Mouse (Mus musculus) G1E (cell line): Measurements from ENCODE around the gene Wdr72. TPM values are rescaled to one million over a fixed set of nuclear protein-coding genes. Genes with fewer than 3 reads are reported as not detected.

Experiments used
- ATAC-seq: 2 replicates; pipeline ENCODE4 v1.8.0; 2016; ENCODE audit warnings: mild to moderate bottlenecking; ENCODE audit not compliant: insufficient number of reproducible peaks, poor library complexity, low FRiP score, severe bottlenecking; ENCODE audit errors: extremely low read depth
- DNase-seq: peaks from one replicate; pipeline ENCODE4 v3.0.0; 2012; ENCODE audit warnings: low spot score
- H3K27me3 ChIP-seq: 2 replicates; pipeline ENCODE4 v1.6.1; 2012; ENCODE audit warnings: mild to moderate bottlenecking, low read length, inconsistent platforms; ENCODE audit not compliant: insufficient read depth
- H3K36me3 ChIP-seq: replicated peaks from 2 replicates; pipeline ENCODE3; 2012; ENCODE audit warnings: mild to moderate bottlenecking, inconsistent platforms
- H3K4me1 ChIP-seq: 2 replicates; pipeline ENCODE4 v1.6.1; 2012; ENCODE audit warnings: low read depth, low read length, inconsistent platforms, mixed read lengths; ENCODE audit not compliant: insufficient read depth
- H3K4me3 ChIP-seq: 2 replicates; pipeline ENCODE4 v1.5.1; 2012; ENCODE audit warnings: low read depth, mild to moderate bottlenecking, inconsistent platforms, low read length, moderate library complexity, mixed read lengths
- H3K9me3 ChIP-seq: replicated peaks from 2 replicates; pipeline ENCODE4 v1.6.1; 2012; ENCODE audit warnings: inconsistent platforms
- CTCF ChIP-seq: IDR thresholded peaks from 2 replicates; pipeline ENCODE4 v1.5.1; 2012; ENCODE audit warnings: low read depth, low read length, inconsistent platforms, mixed read lengths
- GATA1 ChIP-seq: IDR thresholded peaks from 2 replicates; pipeline ENCODE4 v1.6.1; 2012; ENCODE audit warnings: borderline replicate concordance, low read length, inconsistent platforms, mixed read lengths
- GATA2 ChIP-seq: IDR thresholded peaks from 2 replicates; pipeline ENCODE4 v1.6.1; 2012; ENCODE audit warnings: low read depth, low read length, inconsistent platforms, borderline replicate concordance
- POLR2AphosphoS5 ChIP-seq: IDR thresholded peaks from 2 replicates; pipeline ENCODE4 v1.6.1; 2012; ENCODE audit warnings: low read depth, low read length, inconsistent platforms; ENCODE audit not compliant: insufficient replicate concordance
- TAL1 ChIP-seq: conservative IDR thresholded peaks from 2 replicates; pipeline ENCODE4 v1.6.1; 2012; ENCODE audit warnings: low read depth, low read length, inconsistent platforms, mixed read lengths
- polyA plus RNA-seq: library from polyadenylated mRNA; stranded (reverse); fragments of >175 nt; gene quantifications from 2 replicates; pipeline ENCODE4 v1.2.3, GENCODE M21; 2012
- total RNA-seq, 2 experiments: library from RNA; stranded (forward) in 1 of 2; stranded (reverse) in 1 of 2; fragments of 200-1000 nt in 1 of 2; fragments of >200 nt in 1 of 2; fragmentation: Nextera tagmentation in 1 of 2; gene quantifications; 2 replicates each; pipeline ENCODE4 v1.2.3; 2014 to 2017

The Wdr72 gene
- total and polyA plus RNA-seq, 3 experiments, result under 0.01 TPM; not detected in 2

DNA sequence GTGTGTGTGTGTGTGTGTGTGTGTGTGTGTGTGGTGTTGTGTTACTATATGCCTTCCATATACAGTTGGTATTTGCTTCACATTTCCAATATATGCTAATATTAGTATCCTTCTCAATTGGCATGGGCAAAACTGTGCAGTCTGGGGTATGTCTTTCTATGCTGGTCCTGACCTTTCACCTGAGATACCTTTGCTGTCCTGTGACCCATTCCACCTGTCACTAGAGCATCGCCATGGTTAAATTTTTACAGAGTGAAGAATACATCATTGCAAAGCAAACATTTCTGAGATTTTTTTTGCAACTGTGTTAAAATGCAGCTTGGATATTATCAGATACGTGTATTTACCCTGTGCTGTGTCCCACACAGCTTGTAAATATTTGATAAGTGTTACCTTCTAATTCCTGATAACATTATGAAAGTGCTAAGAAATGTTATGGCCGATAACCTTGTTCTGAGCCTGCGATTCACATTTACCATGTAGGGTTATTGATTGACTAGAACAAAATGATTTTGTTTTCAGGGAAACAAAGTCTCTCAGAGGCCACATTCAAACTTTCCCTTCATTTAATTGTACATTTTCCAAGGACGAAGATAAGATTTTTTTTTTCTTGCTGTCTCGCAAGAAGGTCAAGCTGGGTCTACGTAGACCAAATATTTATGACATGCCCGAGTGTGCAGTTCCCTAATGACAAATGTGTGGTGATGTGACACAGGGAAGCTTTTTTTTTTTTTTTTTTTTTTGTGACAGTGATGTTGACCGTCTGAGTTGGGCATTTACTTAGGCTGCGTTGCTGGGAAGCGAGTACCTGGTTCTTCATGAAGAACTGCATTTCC lies 214.2 kb downstream of the Wdr72 start:
- no peak for ATAC-seq
- peaks cover 6% of the 10 kb centered on the region; the same call in 1 of the 2 replicates for H3K9me3 ChIP-seq
- TF ChIP-seq POLR2AphosphoS5, result no peak
- TF ChIP-seq CTCF, result no peak
- TF ChIP-seq TAL1, result no peak
- no peak for TF ChIP-seq GATA2
- no peak for TF ChIP-seq GATA1
- no peaks in the 10 kb centered on the region for H3K27me3 ChIP-seq
- H3K4me1 ChIP-seq, result no peaks in the 10 kb centered on the region
- no peaks in the 10 kb centered on the region for H3K36me3 ChIP-seq
- no peak overlapping the region for H3K4me3 ChIP-seq
- no peak for DNase-seq

DNA sequence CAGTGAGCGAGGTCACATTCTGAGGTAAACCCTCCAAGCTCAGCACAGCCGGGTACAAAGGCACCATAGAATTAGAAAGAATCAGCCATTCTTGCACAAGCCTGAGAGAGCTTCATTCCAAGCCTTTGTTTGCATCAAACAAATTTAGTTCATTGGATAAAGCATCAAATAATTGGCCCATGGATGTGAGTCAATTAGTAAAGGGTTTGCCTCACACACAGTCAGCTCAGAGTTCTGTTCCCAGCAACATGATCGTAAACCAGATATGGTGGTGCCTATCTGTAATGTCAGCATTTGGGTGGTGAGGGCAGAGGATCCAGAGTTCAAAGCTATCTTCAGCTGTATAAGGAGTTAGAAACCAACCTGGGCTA lies 214.8 kb downstream of the Wdr72 start:
- H3K36me3 ChIP-seq, result no peaks in the 10 kb centered on the region
- no peak overlapping the region for H3K4me3 ChIP-seq
- H3K27me3 ChIP-seq, result no peaks in the 10 kb centered on the region
- H3K9me3 ChIP-seq, result peaks cover 5% of the 10 kb centered on the region; the same call in 1 of the 2 replicates
- ATAC-seq (no peak), DNase-seq (no peak)
- H3K4me1 ChIP-seq, result no peaks in the 10 kb centered on the region
- TF ChIP-seq TAL1, result no peak
- TF ChIP-seq GATA2, result no peak
- TF ChIP-seq CTCF, result no peak
- no peak for TF ChIP-seq POLR2AphosphoS5
- TF ChIP-seq GATA1, result no peak

DNA sequence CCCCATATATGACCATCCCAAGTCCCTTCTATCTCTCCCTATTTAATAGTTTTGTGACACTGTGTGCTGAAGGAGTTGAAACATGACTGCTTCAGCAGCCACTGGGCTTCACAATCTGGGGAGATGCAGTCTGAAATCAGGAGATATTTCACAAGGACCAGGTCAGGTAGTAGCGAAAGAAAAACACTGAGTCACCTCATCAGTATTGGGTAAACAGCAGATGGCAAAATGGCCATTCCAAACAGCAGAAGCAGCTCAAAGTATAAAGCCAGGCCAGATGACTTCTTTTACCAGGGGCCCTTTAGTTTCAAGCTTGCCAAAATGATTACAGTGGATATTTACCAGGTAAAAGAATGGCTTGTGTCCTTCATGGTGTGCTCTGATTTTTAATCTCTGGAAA lies 215.8 kb downstream of the Wdr72 start:
- TF ChIP-seq GATA2 (no peak), GATA1 (no peak), POLR2AphosphoS5 (no peak), TAL1 (no peak), CTCF (no peak)
- Histone ChIP-seq H3K4me3 (no peak overlapping the region), H3K36me3 (no peaks in the 10 kb centered on the region), H3K4me1 (no peaks in the 10 kb centered on the region), H3K27me3 (no peaks in the 10 kb centered on the region), H3K9me3 (peaks cover 7% of the 10 kb centered on the region; the same call in 1 of the 2 replicates)
- no peak for ATAC-seq
- DNase-seq, result no peak

DNA sequence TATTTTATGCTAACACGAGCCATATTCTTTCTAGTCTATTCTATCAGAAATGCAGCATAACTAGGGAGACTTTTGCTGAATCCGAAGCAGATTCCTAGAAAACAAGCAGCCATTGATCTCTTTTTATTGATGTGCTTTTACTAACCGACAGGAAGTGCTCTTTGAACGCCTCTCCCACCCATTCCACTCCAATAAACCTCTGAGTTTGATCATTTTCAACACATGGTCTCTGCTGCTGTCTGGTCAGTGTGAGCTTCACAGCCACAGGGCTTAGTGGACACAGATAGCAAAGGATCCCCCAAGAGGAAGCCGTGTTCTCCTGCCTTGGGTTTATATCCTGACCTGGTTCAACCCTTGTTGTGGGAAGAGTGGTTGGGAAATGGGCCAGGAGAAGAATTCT lies 218.7 kb downstream of the Wdr72 start:
- TF ChIP-seq GATA2, result no peak
- no peak for TF ChIP-seq POLR2AphosphoS5
- DNase-seq (no peak), ATAC-seq (no peak)
- Histone ChIP-seq H3K27me3 (no peaks in the 10 kb centered on the region), H3K9me3 (peaks cover 11% of the 10 kb centered on the region), H3K4me1 (no peaks in the 10 kb centered on the region), H3K36me3 (no peaks in the 10 kb centered on the region), H3K4me3 (no peak overlapping the region)

DNA sequence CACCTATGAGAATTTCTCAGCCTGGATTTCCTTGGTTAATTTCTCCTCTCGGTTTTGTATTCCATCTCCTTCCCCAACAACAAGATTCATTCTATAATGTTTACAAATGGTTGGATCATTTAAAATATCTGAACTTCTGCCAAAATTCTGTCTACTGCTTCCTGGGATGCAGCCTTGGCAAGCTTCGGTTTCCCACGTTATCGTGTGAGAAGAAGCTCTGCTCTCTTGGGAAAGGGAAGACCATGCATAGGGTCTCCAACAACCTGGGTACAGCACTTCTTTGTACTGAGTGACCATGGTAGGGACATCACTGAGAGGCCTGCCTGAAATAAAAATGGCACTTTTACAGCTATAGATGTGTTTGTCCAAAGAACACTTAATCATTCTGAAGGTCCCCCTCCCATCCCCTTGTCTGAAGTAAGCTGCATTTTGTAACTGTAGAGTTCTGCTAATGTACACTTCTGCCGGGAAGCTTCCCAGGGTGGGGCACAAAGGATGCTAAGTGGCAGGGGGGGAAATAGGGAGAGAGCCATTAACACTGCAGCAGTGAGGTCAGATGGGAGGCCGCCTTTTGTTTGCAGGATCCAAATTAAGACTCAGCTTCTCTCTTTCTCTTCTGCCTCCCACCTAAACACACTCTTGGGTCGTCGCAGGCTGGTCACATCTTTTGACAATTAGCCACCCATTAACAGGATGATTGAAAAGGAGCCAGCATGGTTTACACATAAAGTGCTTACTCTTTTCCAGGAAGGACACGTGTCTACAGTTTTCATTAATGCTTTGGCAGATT lies 220.7 kb downstream of the Wdr72 start:
- Histone ChIP-seq H3K36me3 (no peaks in the 10 kb centered on the region), H3K4me3 (no peak overlapping the region), H3K27me3 (no peaks in the 10 kb centered on the region), H3K4me1 (no peaks in the 10 kb centered on the region), H3K9me3 (peaks cover 18% of the 10 kb centered on the region)
- DNase-seq (no peak), ATAC-seq (no peak)
- TF ChIP-seq GATA1 (no peak), TAL1 (no peak), POLR2AphosphoS5 (no peak), GATA2 (no peak), CTCF (no peak)

DNA sequence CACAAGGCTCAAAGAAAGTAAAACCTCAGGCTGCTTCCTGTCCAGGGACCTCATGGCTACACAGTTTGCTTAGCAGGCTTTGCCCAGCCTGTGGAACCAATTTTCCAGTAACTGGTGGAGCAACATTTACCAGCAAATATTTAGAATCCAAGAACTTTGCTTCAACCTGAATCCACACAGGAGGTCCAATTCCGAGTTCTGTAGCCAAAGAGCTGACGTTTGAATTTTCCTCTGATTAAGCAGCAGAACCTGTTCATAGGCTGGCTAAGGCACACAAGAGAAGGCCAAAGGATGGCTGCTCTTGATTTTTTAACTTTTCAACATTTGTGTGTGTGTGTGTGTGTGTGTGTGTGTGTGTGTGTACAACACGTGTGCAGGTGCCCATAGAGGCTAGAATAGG lies 222.2 kb downstream of the Wdr72 start:
- H3K27me3 ChIP-seq, result no peaks in the 10 kb centered on the region
- peaks cover 17% of the 10 kb centered on the region for H3K9me3 ChIP-seq
- no peak for TF ChIP-seq GATA1
- TF ChIP-seq CTCF, result no peak
- TF ChIP-seq POLR2AphosphoS5, result no peak
- TF ChIP-seq TAL1, result no peak
- TF ChIP-seq GATA2, result no peak
- ATAC-seq (no peak), DNase-seq (no peak)
- no peaks in the 10 kb centered on the region for H3K4me1 ChIP-seq
- no peak overlapping the region for H3K4me3 ChIP-seq
- no peaks in the 10 kb centered on the region for H3K36me3 ChIP-seq

Other genes with a start within 250 kb of the Wdr72 start
- gene Unc13c, start 141.4 kb upstream of the Wdr72 start, total RNA-seq (2014; fragmentation: Nextera tagmentation), result not detected in 2 replicates
- 0.05 and 0.06 TPM in 2 replicates for gene Unc13c, start 141.4 kb upstream of the Wdr72 start, total RNA-seq (2017)
- not detected in 2 replicates for gene Unc13c, start 141.4 kb upstream of the Wdr72 start, polyA plus RNA-seq